Mouse (Mus musculus) ES-E14 (cell line): Measurements from ENCODE around the gene Itga6. TPM values are rescaled to one million over a fixed set of nuclear protein-coding genes. Genes with fewer than 3 reads are reported as not detected.

ENCODE experiments used
- DNase-seq: peaks from one replicate; pipeline ENCODE4 v3.0.0-alpha.2; 2013; ENCODE audit warnings: low read depth, low spot score
- H3K27ac ChIP-seq: 2 replicates; pipeline ENCODE4 v1.5.1; 2012; ENCODE audit warnings: low read depth, mild to moderate bottlenecking, low read length, moderate library complexity, mixed read lengths; ENCODE audit not compliant: poor library complexity, insufficient read depth, severe bottlenecking
- H3K36me3 ChIP-seq: 2 replicates; pipeline ENCODE4 v1.6.1; 2012; ENCODE audit warnings: mild to moderate bottlenecking, low read length, moderate library complexity, mixed read lengths; ENCODE audit not compliant: control insufficient read depth, poor library complexity, insufficient read depth, severe bottlenecking
- H3K4me1 ChIP-seq, 2 experiments: fragments of 150-350 bp in 1 of 2; sonication (generic) in 1 of 2; 2 replicates each; pipeline ENCODE4 v1.6.1; 2012; ENCODE audit warnings: low read length in 2 of 2, mild to moderate bottlenecking in 1 of 2, mixed read lengths in 1 of 2; ENCODE audit not compliant: control insufficient read depth in 2 of 2, insufficient read depth in 2 of 2, poor library complexity in 1 of 2
- H3K4me3 ChIP-seq, 2 experiments: fragments of 150-350 bp in 1 of 2; sonication (generic) in 1 of 2; 2 replicates each; pipeline ENCODE4 v1.5.1; 2012; ENCODE audit warnings: low read length in 2 of 2, low read depth in 1 of 2, mild to moderate bottlenecking in 1 of 2, mixed read lengths in 1 of 2; ENCODE audit not compliant: insufficient read depth in 1 of 2, poor library complexity in 1 of 2, severe bottlenecking in 1 of 2
- H3K9ac ChIP-seq: 2 replicates; pipeline ENCODE4 v1.6.1; 2012; ENCODE audit warnings: low read depth, mild to moderate bottlenecking, low read length, mixed read lengths; ENCODE audit not compliant: poor library complexity, insufficient read depth, severe bottlenecking
- H3K9me3 ChIP-seq: fragments of 150-350 bp; sonication (generic); 2 replicates; pipeline ENCODE4 v1.6.1; 2012; ENCODE audit warnings: low read depth, mild to moderate bottlenecking, low read length; ENCODE audit not compliant: control insufficient read depth, insufficient read depth
- CHD2 ChIP-seq: IDR thresholded peaks from 2 replicates; pipeline ENCODE4 v1.6.1; 2014; ENCODE audit warnings: mild to moderate bottlenecking, low read depth, low read length, inconsistent platforms
- HCFC1 ChIP-seq: IDR thresholded peaks from 2 replicates; pipeline ENCODE4 v1.6.1; 2012; ENCODE audit warnings: low read length, inconsistent platforms, borderline replicate concordance; ENCODE audit not compliant: insufficient read depth
- MAFK ChIP-seq: IDR thresholded peaks from 2 replicates; pipeline ENCODE4 v1.6.1; 2014; ENCODE audit warnings: mild to moderate bottlenecking, low read depth, low read length, inconsistent platforms; ENCODE audit not compliant: insufficient read depth
- ZC3H11A ChIP-seq: IDR thresholded peaks from 2 replicates; pipeline ENCODE4 v1.6.1; 2012; ENCODE audit warnings: low read depth, mild to moderate bottlenecking, inconsistent platforms, low read length, borderline replicate concordance
- ZNF384 ChIP-seq: IDR thresholded peaks from 2 replicates; pipeline ENCODE4 v1.6.1; 2012; ENCODE audit warnings: low read depth, low read length, inconsistent platforms
- in situ Hi-C, 2 experiments: fragments of 600-800 bp; cut with MboI; formaldehyde crosslinking; loops; one replicate each; pipeline ENCODE4 v1.15.1; 2025; ENCODE audit warnings: low sequenced_read_pairs in 2 of 2, inconsistent platforms in 1 of 2; ENCODE audit not compliant: unreplicated experiment in 2 of 2
- total RNA-seq: library from RNA; depleted of rRNA; stranded (reverse); fragments of 300-350 nt; gene quantifications from 2 replicates; pipeline ENCODE4 v1.2.3, GENCODE M21; 2012

Itga6 gene
- total RNA-seq, 1 experiment = 169 TPM

DNA sequence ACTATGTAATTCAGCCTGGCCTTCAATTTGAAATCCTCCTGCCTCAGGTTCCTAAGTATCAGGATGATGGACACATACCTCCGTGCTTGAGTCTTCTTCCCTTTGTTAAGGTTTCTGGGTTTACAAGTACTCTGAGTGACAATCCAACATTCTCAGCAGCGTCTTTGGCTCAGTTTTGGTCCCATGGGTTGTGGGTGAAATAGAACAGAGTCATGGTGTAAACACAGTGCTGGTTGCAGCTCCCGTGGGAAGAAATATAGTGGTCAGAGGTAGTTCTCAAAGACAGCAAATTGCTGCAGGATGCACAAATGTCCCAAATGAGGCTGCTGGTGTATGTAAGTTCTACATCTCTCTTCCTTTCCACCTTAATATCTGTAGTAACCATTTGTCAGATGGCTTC, 21.8 kb upstream of the Itga6 start:
- in situ Hi-C loops = no loop called here
- H3K9me3 ChIP-seq = no peaks in the 10 kb centered on the region
- no peak for TF ChIP-seq ZNF384
- no peak for TF ChIP-seq CHD2
- no peak for TF ChIP-seq ZC3H11A
- TF ChIP-seq HCFC1 = no peak
- TF ChIP-seq MAFK = no peak
- no peaks in the 10 kb centered on the region for H3K36me3 ChIP-seq
- DNase-seq = no peak
- no peak overlapping the region for H3K9ac ChIP-seq
- H3K27ac ChIP-seq = no peak overlapping the region
- no peak overlapping the region for H3K4me3 ChIP-seq
- H3K4me1 ChIP-seq = peaks cover 6 to 20% of the 10 kb centered on the region in 2 experiments; a peak in 3 of 4 replicates

DNA sequence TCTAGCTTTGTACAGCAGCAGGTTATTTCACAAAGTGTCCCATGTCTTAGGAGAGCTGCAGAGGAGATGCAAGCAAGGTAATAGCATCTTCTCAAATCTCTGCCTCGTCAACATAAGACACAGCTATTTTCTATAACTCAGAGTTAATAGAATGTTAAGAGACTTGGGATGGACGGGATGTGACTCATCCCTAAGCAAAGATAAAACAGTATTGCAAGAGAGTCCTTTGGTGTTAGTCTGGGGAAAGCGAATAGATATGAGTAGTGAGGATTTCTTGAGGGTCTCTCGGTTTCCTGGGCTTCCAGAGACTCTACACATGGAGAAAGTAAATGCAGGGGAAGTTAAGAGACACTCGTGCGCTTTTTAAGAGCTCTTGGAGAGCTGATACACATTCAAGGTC, 21.4 kb upstream of the Itga6 start:
- Histone ChIP-seq H3K27ac (no peak overlapping the region), H3K9me3 (no peaks in the 10 kb centered on the region)
- no peak for TF ChIP-seq ZC3H11A
- TF ChIP-seq ZNF384 = no peak
- no peak for TF ChIP-seq MAFK
- TF ChIP-seq HCFC1 = no peak
- TF ChIP-seq CHD2 = no peak

DNA sequence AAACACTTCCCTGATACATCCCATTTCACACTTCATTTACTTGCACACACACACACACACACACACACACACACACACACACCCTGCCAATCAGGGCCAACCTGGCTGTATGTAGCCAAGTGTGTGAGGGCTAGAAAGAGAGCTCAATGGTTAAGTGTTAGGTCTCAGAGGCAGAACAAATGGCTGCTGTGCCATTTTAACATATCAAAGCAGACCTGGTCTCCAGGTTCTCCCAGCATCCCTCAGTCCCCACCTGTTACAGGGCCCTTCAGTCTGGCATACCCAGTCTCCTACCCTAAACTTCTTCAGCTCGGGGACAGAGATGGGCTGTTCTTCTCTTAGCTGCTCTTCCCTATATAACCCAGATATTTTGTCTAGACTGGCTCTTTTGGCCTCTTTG, 20.0 kb upstream of the Itga6 start:
- no peak overlapping the region for H3K27ac ChIP-seq
- in situ Hi-C loops = no loop called here
- no peak for TF ChIP-seq CHD2
- no peak for TF ChIP-seq HCFC1
- no peak for TF ChIP-seq MAFK
- no peak for TF ChIP-seq ZC3H11A
- TF ChIP-seq ZNF384 = no peak
- DNase-seq = no peak
- no peak overlapping the region for H3K9ac ChIP-seq
- H3K4me3 ChIP-seq = no peak overlapping the region
- H3K9me3 ChIP-seq = no peaks in the 10 kb centered on the region
- H3K4me1 ChIP-seq = peaks cover 9 to 10% of the 10 kb centered on the region in 2 experiments; a peak in 3 of 4 replicates
- H3K36me3 ChIP-seq = no peaks in the 10 kb centered on the region

More for the DNA sequence above, 21.4 kb upstream of the Itga6 start:
- Histone ChIP-seq H3K4me1 (peaks cover 6 to 17% of the 10 kb centered on the region in 2 experiments; a peak in 3 of 4 replicates), H3K4me3 (no peak overlapping the region), H3K36me3 (no peaks in the 10 kb centered on the region), H3K9ac (no peak overlapping the region)
- in situ Hi-C loops = no loop called here
- no peak for DNase-seq

DNA sequence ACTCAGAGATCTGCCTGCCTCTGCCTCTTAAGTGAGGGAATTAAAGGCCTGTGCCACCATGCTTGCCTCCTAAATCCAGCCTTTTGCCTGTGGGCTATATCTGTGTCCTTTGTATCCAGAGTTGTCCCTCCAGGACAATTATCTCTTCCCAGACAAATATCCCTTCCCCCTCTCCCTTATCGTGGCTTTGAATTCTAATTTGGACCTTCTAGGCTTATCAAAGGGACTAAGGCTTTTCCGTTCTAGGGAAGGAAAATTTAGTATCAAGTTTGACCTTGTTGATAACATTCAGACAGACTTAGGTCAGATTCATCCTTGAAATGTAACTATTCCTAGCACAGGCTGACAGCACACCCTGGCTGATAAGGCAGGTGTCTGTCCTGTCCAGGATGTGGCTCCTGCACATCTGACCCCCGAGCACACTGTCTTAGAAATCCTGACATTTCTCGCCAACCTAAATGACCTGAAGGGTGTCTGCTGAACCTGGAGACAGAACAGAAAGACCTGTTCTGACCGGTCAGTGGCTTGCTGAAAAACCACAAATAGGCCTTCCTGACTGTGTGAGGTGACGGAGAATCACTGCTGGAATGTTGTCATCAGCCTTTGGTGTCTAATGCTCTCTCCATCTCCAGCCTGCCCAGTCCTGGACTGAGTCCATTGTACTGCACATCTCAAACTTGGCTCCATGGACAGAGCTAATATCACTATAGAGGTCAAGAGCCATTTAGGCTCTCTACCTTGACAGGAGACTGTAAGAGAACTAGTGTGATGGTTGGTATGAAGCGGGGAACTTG, 18.3 kb upstream of the Itga6 start:
- Histone ChIP-seq H3K9ac (no peak overlapping the region), H3K27ac (no peak overlapping the region), H3K4me3 (no peak overlapping the region), H3K4me1 (peaks cover 10 to 15% of the 10 kb centered on the region in 2 experiments), H3K9me3 (no peaks in the 10 kb centered on the region), H3K36me3 (no peaks in the 10 kb centered on the region)
- in situ Hi-C loops = no loop called here
- no peak for DNase-seq
- TF ChIP-seq ZC3H11A (no peak), MAFK (no peak), ZNF384 (no peak), HCFC1 (no peak), CHD2 (no peak)
